Mouse (Mus musculus): Measurements from ENCODE around the gene Nsmf.

DNA sequence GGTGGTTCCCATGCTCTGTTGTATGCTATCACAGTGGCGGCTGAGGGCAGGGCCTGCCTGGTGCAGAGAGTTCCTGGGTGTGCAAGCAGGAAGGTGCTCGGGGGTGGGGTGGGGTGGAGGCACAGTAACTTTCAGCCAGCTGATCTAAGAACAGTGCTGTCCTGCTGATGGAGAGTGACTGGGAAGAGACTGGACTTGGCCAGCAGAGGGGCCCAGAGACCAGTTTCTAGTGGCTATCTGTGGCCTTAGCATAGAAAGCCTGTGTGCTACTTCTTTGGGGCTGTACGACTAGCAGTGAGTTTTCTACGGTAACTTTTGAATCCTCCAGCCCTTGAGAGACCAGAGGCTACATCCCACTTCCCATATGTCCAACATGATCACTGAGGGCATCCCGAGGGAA is 44.8 kb downstream of the Nsmf start:
- TF ChIP-seq GATA1 (IDR thresholded peaks at IDR 0.05; ENCODE audit: borderline replicate concordance, low read length) (no peak), FLI1 (IDR thresholded peaks at IDR 0.05; ENCODE audit: low read length) (no peak)
